Mouse (Mus musculus): Measurements from ENCODE around the gene Hoxb1. TPM values are rescaled to one million over a fixed set of nuclear protein-coding genes. Genes with fewer than 3 reads are reported as not detected.

The Hoxb1 gene
- total RNA-seq (2021) = not detected
- long read RNA-seq, experiment 1 = 0 reads
- long read RNA-seq, experiment 2 = 0 reads

DNA sequence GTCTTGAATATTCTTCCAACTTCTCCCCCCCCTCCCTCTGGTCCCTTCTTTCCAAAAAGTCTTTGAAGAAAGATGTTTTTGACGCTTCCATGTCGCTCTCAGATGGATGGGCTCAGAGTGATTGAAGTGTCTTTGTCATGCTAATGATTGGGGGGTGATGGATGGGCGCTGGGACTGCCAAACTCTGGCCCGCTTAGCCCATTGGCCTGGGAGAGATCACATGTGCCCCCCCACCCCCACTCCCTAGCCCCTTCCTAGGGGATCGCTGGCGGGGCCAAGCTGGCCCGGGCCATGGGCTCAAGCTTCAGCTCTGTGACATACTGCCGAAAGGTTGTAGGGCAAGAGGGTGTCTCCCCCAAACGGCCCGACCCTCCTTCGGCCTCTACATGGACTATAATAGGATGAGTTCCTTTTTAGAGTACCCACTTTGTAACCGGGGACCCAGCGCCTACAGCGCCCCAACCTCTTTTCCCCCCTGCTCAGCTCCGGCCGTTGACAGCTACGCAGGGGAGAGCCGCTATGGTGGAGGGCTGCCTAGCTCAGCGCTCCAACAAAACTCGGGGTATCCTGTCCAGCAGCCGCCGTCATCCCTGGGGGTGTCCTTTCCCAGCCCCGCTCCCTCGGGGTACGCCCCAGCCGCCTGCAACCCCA lies at the start of gene Hoxb1:
Gene Hoxb1 (plus strand): TSS at position 312 of the 651 bp plus-strand sequence.
- Histone ChIP-seq H3K27ac (no peak within 1 kb of the TSS), H3K4me3 (no peak within 1 kb of the TSS)
- DNase-seq (ENCODE audit: low spot score in 2 of 2) = no peak
- TF ChIP-seq CTCF (conservative IDR thresholded peaks at IDR 0.05) = no peak

- H3K27ac ChIP-seq = no peak overlapping the region
- DNase-seq (ENCODE audit: low spot score in 2 of 2) = no peak
- no peak for TF ChIP-seq CTCF (conservative IDR thresholded peaks at IDR 0.05)
- H3K4me3 ChIP-seq = no peak overlapping the region
Measured at GRCm38 (mm10) chr11:96316696-96317607, 48.6 kb upstream of the Hoxb1 start.

DNA sequence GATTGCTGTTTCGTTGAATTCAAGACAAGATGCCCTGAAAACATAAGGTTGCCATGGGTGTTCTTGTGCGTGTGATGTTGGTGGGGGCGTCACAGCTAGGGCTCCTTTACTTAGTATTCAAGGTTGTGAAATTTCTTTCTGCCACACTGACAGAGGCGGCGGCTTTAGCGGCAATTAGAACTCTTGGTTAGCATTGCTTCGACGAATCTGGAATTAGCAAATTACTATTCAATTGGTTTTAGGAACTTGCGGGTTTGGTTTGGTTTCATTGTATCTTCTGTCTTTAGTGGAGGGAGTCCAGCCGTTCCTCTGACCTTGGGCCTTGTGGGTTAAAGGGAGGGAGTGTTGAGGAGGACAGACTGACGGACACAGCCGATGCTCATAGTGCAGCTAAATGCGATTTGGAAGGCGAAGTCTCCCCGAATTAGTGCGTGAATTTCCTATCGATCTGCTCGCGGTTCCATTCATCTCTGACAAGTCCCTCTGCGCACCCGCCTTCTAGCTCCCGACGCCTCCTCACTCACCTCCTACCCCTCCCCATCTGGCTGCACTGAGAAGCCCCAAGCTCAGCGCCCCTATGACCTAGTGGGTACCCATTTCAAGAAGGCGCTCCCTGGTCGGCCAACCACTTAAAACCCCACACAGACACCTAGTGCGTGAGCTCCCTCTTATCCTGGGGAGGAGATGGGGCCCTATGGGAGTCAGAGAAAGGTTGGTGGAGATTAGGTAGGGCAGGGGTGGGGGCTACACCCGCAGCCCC lies 47.8 kb upstream of the Hoxb1 start, which contains the start of gene Hoxb4:
Gene Hoxb4 (plus strand): TSS at position 660 of the 760 bp plus-strand sequence.
- no peak for DNase-seq (ENCODE audit: low spot score in 2 of 2)
- no peak for TF ChIP-seq CTCF (conservative IDR thresholded peaks at IDR 0.05)
- Histone ChIP-seq H3K27ac (no peak within 1 kb of the TSS), H3K4me3 (no peak within 1 kb of the TSS)

DNA sequence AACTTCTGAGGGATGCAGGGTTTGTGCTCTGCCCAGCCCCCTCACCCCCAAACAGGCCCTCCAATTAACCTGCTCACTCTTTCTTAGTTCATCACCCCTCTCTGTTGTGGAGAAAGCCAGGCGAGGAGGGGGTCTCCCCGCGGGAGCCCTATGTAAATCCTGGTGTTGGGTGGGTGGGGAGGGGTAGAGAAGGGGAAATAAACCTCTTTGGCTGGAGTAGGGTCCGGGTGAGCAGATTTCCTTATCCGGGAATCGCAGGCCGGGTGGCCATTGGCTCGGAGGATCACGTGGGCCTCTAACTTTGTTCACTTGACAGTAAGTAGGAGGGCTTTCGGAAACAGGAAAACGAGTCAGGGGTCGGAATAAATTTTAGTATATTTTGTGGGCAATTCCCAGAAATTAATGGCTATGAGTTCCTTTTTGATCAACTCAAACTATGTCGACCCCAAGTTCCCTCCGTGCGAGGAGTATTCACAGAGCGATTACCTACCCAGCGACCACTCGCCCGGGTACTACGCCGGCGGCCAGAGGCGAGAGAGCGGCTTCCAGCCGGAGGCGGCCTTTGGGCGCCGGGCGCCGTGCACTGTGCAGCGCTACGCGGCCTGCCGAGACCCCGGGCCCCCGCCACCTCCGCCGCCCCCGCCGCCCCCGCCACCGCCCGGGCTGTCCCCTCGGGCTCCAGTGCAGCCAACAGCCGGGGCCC lies 47.0 kb upstream of the Hoxb1 start:
- TF ChIP-seq CTCF (conservative IDR thresholded peaks at IDR 0.05) = no peak
- no peak for DNase-seq (ENCODE audit: low spot score in 2 of 2)
- Histone ChIP-seq H3K4me3 (no peak overlapping the region), H3K27ac (no peak overlapping the region)

DNA sequence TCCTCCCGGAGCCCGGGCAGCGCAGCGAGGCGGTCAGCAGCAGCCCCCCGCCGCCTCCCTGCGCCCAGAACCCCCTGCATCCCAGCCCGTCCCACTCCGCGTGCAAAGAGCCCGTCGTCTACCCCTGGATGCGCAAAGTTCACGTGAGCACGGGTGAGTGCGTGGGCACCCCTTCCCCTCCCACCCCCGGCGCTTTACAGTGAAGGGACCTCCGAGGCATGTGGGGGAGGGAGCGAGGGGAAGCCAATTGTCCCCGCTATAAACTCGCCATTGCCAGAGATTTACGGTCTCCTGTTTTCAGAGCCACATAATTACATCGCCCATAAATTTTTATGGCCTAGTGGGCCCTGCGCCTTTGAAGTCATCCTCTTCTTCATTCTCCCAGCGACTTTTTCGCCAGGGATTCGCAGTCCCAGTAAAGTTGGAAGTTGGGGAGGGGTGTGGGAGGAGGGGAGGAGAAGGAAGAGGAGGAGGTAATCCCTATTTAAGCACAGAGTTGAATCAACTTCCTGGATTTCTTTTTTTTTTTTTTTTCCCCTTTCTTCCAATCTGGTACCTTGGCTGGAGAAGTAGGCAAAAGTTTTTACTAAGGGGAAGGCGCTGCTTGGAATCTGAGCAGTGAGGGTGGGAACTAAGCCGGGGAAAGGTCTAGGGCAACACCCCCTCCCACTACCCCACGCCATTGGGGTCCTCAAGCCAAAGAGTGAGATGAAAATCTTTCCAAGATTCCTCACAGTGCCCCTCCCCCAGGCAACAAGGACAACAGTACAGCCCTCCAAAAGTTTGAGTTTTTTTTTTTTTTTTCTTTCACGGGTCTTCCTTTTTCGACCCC lies 46.3 kb upstream of the Hoxb1 start:
- DNase-seq (ENCODE audit: low spot score in 2 of 2) = no peak
- no peak overlapping the region for H3K27ac ChIP-seq
- no peak overlapping the region for H3K4me3 ChIP-seq
- no peak for TF ChIP-seq CTCF (conservative IDR thresholded peaks at IDR 0.05)

DNA sequence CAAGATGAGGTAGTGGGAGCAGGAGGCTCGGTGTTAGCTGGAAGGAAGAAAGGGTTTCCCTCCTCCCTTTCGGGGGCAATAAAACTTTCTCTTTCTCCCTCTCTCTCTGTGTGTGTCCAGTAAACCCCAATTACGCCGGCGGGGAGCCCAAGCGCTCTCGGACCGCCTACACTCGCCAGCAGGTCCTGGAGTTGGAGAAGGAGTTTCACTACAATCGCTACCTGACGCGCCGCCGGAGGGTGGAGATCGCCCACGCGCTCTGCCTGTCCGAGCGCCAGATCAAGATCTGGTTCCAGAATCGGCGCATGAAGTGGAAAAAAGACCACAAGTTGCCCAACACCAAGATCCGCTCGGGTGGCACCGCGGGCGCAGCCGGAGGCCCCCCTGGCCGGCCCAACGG lies 45.6 kb upstream of the Hoxb1 start:
- DNase-seq (ENCODE audit: low spot score in 2 of 2) = no peak
- Histone ChIP-seq H3K4me3 (no peak overlapping the region), H3K27ac (no peak overlapping the region)
- TF ChIP-seq CTCF (conservative IDR thresholded peaks at IDR 0.05) = no peak

GRCm38 (mm10) chr11:96320688-96321087 lies 44.9 kb upstream of the Hoxb1 start:
- no peak for DNase-seq (ENCODE audit: low spot score in 2 of 2)
- Histone ChIP-seq H3K27ac (no peak overlapping the region), H3K4me3 (no peak overlapping the region)
- TF ChIP-seq CTCF (conservative IDR thresholded peaks at IDR 0.05) = no peak

GRCm38 (mm10) chr11:96321846-96322245 lies 43.7 kb upstream of the Hoxb1 start:
- Histone ChIP-seq H3K4me3 (no peak overlapping the region), H3K27ac (no peak overlapping the region)
- no peak for TF ChIP-seq CTCF (conservative IDR thresholded peaks at IDR 0.05)
- no peak for DNase-seq (ENCODE audit: low spot score in 2 of 2)

GRCm38 (mm10) chr11:96322738-96323137 lies 42.8 kb upstream of the Hoxb1 start:
- DNase-seq (ENCODE audit: low spot score in 2 of 2) = no peak
- Histone ChIP-seq H3K27ac (no peak overlapping the region), H3K4me3 (no peak overlapping the region)
- no peak for TF ChIP-seq CTCF (conservative IDR thresholded peaks at IDR 0.05)

- no peak for TF ChIP-seq CTCF (conservative IDR thresholded peaks at IDR 0.05)
- Histone ChIP-seq H3K4me3 (no peak within 1 kb of the TSS), H3K27ac (no peak within 1 kb of the TSS)
- no peak for DNase-seq (ENCODE audit: low spot score in 2 of 2)
Measured at GRCm38 (mm10) chr11:96323154-96323553, 42.4 kb upstream of the Hoxb1 start, which contains the start of gene Hoxb3. Gene Hoxb3 (plus strand): TSS chr11:96323326.

DNA sequence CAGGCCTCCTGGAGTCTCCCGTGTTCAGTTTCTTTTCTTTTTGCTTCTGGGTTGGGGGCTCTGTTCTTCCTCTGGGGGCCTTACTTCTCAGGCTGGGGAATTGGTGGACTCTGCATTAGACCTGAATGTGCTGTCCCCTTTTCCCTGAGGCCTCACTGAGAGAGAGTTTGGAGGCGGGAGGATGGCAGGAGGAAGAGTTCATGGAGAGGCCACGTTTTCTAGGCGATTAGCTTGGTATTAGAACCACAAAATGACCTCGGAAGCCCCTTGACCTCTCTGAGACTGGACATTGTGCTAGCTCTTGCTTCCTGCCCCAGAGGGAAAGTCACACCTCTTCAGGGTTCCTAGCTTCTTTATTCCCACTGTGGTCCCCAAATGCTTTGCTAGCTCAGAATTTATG lies 41.4 kb upstream of the Hoxb1 start:
- no peak overlapping the region for H3K4me3 ChIP-seq
- TF ChIP-seq CTCF (conservative IDR thresholded peaks at IDR 0.05) = no peak
- H3K27ac ChIP-seq = no peak overlapping the region
- DNase-seq (ENCODE audit: low spot score in 2 of 2) = no peak
